Mouse (Mus musculus): ENCODE measurements around the gene Abr. TPM values are rescaled to one million over a fixed set of nuclear protein-coding genes. Genes with fewer than 3 reads are reported as not detected.
A peak's percentile ranks its signal among the peaks of the same experiment; 100 is the strongest.

Gene Abr
- total RNA-seq, 2 experiments from 2014 or later, result 8.2 to 12.7 TPM

GRCm38 (mm10) chr11:76429556-76429955, 192.6 kb downstream of the Abr start:
- intact Hi-C loops (cut with DNase I), result no loop called here
- no peak for DNase-seq

DNA sequence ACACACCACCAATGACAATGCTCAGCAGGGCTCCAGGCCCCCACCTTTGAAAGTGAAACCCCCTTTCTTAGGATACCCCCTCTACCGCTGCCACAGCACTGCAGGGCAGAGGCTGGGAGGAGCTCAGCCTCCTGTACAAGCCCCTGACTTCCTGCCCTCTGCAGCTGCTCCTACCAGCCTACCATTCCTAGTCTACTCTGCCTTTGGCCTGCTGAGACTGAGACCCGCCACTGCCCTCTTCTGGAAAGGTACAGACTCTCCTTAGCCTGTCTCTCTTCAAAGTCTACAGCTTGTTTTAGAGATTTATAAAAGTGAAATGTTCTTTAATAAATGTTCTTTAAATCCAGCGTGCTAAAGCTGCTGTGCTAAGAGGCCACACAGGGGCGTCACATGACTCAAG, 193.1 kb downstream of the Abr start:
- intact Hi-C loops (cut with DNase I), result no loop called here

DNA sequence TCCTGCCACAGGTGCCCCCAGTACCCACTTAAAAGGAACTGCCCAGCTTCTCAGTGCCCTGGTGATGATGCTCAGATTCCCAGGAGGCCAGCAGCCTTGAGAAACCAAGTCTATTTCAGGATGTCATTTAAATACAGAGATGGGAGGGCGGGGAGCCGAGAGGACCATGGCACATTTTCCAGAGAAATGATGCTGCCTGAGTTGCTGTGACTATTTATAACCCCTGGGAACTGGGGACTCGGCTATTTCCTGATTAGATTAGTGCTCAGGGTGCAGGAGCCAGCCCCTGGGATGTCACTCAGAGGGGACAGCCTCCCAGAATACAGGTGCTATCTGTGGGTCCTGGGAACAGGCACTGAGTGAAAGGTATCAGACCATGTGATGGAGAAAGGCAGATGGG, 194.3 kb downstream of the Abr start:
- intact Hi-C loops (cut with DNase I), result no loop called here
- no peak for DNase-seq

More for the DNA sequence above, 193.1 kb downstream of the Abr start:
- DNase-seq, result no peak

- intact Hi-C loops (cut with DNase I), result no loop called here
- DNase-seq, result no peak
These were observed 196.4 kb downstream of the Abr start for GRCm38 (mm10) chr11:76425749-76426148.

- intact Hi-C loops (cut with DNase I), result loop anchor here (2.0 kb wide), 1 partner anchor 14 kb away; no protein-coding TSS in a partner anchor
- peak in 1 of 2 experiments; percentile 16 for DNase-seq
These were observed 201.2 kb downstream of the Abr start for GRCm38 (mm10) chr11:76420896-76421295.

- DNase-seq, result no peak
- intact Hi-C loops (cut with DNase I), result loop anchor here (2.0 to 5.0 kb wide), 2 partner anchors 36 to 83 kb away; no protein-coding TSS in a partner anchor
These were observed 202.9 kb downstream of the Abr start for GRCm38 (mm10) chr11:76419179-76419578.

- intact Hi-C loops (cut with DNase I), result loop anchor here (2.0 to 5.0 kb wide), 2 partner anchors 36 to 84 kb away; no protein-coding TSS in a partner anchor
- no peak for DNase-seq
These were observed 203.7 kb downstream of the Abr start for GRCm38 (mm10) chr11:76418423-76418822.

DNA sequence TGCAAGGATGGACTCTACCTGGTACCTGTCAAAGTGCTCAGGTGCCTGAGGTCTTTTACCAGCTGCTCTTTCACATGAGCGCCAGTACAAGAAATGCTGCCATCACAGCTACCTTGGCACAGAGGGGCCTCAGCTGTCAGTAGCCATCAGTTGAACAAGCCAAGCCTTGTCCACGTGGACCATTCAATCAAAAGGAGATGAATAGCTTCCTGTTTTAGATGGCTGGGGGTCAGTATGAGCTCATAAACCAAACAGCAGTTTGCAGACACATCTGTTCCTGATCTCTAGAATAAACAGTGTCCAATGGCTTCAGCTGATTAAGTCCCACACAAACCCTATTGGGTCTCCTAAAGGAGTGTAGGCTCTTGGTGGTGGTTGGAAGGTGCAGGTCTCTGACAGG, 206.1 kb downstream of the Abr start:
- DNase-seq, result no peak
- intact Hi-C loops (cut with DNase I), result loop anchor here (5.0 kb wide), 1 partner anchor 86 kb away; no protein-coding TSS in a partner anchor

GRCm38 (mm10) chr11:76415001-76415400, 207.1 kb downstream of the Abr start:
- intact Hi-C loops (cut with DNase I), result loop anchor here (5.0 kb wide), 1 partner anchor 87 kb away; no protein-coding TSS in a partner anchor
- no peak for DNase-seq

DNA sequence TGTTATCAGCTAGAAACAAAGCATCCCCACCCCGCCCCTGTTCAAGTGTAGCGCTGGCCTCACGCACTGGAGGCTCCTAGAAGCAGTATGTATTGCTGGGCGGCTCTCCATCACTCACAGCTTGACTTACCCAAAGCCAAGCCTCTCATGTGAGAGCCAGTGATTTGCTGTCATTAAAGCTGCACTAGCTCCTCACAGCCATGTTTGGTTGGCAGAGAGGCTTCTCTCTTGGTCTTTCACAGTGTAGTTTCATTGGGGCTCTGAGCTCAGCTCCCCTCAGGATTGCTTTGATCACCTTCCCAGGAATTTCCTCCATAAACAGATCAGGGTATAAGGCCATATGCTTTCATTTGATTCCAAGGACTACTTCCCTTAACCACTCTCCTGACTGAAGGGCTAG, 208.9 kb downstream of the Abr start:
- DNase-seq, result no peak
- intact Hi-C loops (cut with DNase I), result no loop called here

DNA sequence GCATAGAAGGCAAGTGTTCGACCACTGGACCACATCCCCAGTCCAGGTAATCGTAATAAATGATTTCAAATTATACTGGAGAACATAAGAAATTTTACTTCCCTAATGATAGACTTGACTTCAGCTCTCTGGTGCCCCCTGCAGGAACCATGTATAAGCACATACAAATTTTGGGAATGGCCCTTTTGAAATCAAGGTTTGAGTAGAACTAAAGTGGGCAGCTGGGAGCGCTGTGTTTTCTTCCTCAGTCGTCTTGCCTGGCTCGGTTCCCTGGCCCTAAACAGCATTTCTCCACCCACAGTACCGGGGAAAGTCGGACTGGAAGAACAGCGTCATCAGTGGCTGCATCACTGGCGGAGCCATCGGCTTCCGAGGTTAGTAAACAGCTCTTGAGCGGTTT, 211.3 kb downstream of the Abr start:
- intact Hi-C loops (cut with DNase I), result no loop called here

DNA sequence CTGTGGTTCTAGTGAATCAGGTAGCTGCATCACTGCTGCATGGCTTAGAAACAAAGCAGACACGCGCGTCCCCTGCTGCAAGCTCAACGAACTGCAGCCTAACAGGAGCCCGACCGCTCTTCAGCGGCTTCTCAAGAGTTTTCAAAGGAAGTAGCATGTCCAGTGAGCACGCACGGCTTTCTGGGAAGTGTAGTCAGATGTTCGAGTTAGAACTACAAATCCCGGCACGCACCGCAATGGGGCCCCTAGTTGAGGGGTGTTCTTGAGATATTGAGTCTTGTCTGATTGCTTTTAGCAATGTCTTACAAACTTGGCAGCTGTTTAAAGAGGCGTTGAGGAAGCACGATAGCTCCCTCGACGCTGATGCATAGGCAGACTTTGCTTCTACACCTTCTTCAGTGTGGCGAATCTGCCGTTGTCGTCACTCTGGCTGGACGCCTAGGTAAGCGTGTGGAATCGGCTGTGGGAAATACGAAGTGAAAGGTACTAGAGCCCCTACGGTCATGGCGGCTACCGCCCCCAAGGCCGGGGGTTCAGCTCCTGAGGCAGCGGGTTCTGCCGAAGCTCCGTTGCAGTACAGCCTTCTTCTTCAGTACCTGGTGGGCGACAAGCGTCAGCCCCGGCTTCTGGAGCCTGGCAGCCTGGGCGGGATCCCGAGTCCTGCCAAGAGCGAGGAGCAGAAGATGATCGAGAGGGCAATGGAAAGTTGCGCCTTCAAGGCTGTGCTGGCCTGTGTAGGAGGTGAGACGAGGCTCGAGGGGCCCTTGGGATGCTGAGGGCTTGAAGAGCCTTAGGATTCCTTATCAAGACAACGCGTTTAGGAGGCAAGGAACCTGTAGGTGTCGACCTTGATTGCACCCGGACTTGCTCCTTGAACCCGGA, 215.2 kb downstream of the Abr start, which contains the start of gene Timm22:
TSS of gene Timm22 (plus strand) at position 251 of the 882 bp plus-strand sequence.
- intact Hi-C loops (cut with DNase I), result loop anchor here (10.0 kb wide), 2 partner anchors 322 to 632 kb away; no protein-coding TSS in a partner anchor

More for the DNA sequence above, 211.3 kb downstream of the Abr start:
- no peak for DNase-seq

DNA sequence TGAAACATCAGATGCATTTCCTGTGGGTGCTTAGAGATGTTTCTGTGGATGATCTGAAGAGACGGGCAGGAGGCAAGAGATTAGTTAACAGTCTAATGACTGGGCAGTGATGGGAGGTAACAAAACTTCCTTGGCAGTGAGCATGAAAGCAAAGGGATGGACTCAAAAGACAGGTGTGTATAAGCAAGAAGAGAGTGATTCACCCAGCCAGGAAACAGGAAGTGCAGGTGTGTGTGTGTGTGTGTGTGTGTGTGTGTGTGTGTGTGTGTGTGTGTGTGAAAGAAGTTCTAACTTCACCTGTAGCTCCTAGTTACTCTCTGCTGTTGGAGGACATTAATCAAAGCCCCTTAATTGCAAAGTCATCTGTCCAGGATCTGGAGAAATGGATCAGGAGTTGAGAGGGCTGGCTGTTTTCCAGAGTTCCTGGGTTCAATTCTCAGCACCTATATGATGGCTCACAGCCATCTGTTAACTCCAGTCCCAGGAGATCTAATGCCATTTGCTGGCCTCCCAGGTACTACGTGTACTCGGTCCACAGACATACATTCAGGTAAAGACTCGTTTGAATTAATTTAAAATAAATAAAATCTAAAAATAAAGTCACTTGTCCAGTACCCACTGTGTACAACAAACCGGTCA, 216.4 kb downstream of the Abr start:
- intact Hi-C loops (cut with DNase I), result loop anchor here (2.0 to 10.0 kb wide), 3 partner anchors 155 to 631 kb away; no protein-coding TSS in a partner anchor
- no peak for DNase-seq

More for the DNA sequence above, 215.2 kb downstream of the Abr start, which contains the start of gene Timm22:
- DNase-seq, result peak; percentile 93 to 98

DNA sequence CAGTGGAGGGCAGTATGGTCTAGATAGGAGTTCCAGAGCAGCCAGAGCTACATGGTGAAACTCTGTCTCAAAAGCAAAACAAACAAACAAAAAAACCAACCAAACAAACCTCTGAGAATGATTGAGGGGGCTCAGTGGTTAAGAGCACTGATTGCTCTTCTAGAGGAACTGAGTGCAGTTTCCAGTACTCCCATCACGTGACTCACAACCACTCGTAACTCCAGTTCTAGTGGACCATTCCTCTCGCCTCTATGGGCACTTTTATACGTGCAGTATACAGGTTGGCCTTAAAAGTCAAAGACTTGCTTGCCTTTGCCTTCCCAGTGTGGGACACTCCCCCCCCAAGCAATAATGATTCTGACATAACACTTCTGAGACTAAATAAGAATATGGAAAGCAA, 217.0 kb downstream of the Abr start:
- no peak for DNase-seq
- intact Hi-C loops (cut with DNase I), result loop anchor here (2.0 to 10.0 kb wide), 3 partner anchors 154 to 630 kb away; no protein-coding TSS in a partner anchor

DNA sequence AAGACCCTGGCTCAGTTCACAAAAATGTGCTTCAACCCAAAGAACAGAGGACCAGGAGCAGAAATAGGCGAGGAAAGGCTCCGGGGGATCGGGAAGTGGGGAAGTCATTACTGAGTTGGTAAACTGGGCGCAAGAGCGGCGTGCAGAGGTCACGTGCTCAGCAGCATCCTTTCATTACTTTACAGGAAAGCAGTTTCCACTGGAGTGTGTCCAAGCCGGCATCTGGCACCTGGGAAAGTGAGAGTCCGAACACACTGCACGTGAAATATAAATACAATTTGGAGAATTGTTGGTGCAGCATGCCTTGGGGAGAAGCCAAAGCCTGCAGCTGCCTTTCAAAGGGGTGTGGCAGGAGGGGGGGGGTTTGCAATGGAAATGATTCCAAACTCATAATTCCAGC, 220.7 kb downstream of the Abr start:
- intact Hi-C loops (cut with DNase I), result loop anchor here (10.0 kb wide), 2 partner anchors 317 to 627 kb away; no protein-coding TSS in a partner anchor
- DNase-seq, result no peak

DNA sequence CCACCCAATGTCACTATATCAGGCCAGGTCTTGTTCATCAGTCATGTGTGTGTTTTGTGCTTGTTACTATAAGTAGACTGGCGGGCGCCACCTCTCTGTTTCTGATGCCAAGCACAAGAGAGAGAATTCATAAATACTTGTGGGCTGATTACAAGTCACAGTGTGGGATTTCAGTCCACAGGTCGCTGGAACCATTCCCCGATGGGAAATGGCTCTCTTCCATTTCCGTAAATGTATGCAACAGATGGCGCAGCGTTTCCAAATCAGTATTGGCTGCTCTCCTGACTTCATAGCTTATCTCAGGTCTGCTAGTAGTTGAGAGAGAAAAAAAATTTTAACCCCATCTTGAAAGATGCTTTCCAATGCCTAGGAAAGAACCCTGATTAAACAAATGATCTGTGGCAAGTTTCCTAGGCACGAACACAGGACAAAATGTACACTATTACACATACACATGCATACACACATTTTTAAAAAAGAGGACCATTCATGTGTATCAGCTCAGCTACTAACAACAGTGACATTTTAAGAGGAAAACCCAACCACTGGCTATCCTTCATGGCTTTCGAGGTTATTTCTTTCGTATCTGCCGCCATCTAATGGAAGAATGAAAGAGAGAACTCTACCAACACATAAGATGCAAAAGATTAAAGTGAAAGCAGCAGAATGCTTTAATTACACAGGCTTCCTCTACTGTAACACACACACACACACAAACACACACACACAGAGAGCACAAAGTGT, 222.4 kb downstream of the Abr start:
- DNase-seq, result no peak
- intact Hi-C loops (cut with DNase I), result loop anchor here (1.0 to 10.0 kb wide), 5 partner anchors 82 to 625 kb away; no protein-coding TSS in a partner anchor

- DNase-seq, result peak; percentile 94 to 96
- intact Hi-C loops (cut with DNase I), result loop anchor here (5.0 kb wide), 2 partner anchors 82 to 127 kb away; no protein-coding TSS in a partner anchor
These were observed 223.1 kb downstream of the Abr start, which contains the start of gene Nxn for GRCm38 (mm10) chr11:76398798-76399586. Nxn (minus strand) TSS chr11:76399140.

GRCm38 (mm10) chr11:76398312-76398797, 223.8 kb downstream of the Abr start:
- DNase-seq, result peak in 1 of 2 experiments; percentile 53
- intact Hi-C loops (cut with DNase I), result loop anchor here (5.0 kb wide), 2 partner anchors 81 to 126 kb away; no protein-coding TSS in a partner anchor

Data from gastrocnemius, postnatal 36 days (tissue).